Mouse (Mus musculus) B cell, adult 67 days (primary cell): ENCODE data around the gene Olfr965. TPM values are rescaled to one million over a fixed set of nuclear protein-coding genes. Genes with fewer than 3 reads are reported as not detected.

ENCODE experiments used
- total RNA-seq, 2 experiments: library from RNA; stranded (reverse); gene quantifications; 4 replicates each; pipeline ENCODE4 v1.2.4; 2023

Gene Olfr965
- not detected for total RNA-seq

DNA sequence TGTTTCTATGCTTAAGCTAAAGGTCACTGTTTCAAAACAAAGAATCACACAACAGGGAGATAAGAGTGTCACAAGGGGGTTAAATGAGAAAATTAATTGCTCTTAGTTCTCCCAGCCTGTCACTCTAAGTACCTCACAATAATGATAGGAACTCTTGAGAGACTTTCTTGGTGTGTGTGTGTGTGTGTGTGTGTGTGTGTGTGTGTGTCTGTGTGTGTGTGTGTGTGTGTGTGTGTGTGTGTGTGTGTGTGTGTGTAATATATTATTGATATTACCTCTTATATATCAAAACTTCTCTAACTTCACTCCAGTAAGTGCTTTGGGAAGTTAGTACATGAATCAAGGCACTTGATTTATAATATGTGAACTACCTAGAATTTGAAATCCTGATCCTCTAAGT is at the start of gene Olfr965:
Gene Olfr965, plus strand, starts transcription at position 301 of the 400 bp plus-strand sequence.

DNA sequence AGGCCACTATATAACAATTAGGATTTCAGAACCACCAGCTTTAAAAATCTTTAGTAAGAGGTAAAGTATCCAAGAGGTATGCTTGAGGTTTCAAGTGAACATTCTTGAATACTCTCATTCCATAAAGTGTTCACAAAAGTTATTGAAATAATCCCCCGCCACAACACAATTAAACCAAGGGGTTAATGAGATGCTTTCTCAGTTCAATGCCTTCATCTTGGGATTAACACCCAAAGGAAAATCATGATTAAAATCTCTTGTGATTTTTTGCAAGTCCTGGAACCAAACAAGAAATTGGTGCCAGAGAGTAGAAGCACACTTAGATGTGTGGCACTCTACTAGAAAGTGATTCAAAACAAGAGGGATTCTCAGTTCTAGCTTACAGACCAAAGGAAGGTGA is 44.2 kb upstream of the Olfr965 start, which contains the start of gene Olfr963:
Gene Olfr963, plus strand, starts transcription at position 301 of the 400 bp plus-strand sequence.

DNA sequence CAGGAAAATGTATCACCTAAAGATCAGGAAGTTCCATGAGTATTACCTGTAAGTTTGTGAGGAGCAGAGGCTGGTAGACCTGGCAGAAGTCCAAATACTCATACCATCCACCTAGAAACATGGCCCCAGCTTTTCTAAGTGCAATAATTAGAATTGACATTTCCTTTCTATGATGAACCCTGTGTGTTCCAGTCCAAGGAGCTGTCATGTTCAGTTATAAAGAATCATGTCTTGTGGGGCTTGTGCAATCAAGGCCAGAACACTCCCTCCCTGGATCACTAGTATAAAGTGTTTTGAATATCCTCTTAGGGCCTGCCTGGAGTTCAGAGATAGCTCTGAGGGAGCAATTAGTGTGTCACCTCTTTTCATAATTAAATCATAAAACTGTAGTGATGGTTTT is 4.1 kb upstream of the Olfr965 start, which contains the start of gene Olfr149:
Gene Olfr149, minus strand, starts transcription at position 101 of the 400 bp plus-strand sequence.

DNA sequence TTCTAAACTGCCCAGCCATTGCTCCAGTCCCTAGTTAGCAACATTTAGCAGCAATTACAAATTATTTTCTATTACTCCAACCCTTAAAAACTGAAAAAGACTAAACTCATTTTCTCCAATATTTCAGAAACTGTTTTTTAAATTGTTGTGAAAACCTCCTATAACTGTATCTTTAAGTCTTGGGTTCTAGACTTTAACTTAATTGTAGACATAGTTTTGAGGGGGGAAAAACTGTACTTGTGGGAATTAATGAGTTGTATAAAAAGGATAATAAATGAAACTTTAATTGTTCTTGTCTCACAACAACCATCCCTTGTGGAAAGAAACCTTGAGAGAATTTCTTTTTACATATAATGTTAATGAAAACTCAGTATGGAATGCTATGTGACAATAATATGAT is 19.5 kb downstream of the Olfr965 start, which contains the start of gene Olfr150:
Gene Olfr150, plus strand, starts transcription at position 301 of the 400 bp plus-strand sequence.

DNA sequence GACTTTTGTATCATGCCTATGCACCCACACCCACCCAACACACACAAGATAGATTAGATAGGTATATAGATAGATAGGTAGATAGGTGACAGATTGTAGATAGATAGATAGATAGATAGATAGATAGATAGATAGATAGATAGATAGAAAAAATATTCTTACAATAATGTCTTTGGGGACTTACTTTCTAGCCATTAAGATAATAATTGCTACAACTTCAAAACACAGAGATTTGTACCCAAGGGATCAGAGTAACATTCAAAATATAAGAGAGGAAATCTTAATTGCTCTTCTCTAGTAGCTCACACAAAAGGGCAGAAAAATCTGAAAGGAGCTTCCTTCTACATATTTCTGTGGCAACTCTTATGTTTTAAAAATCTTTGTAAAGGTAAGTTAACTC is 34.8 kb downstream of the Olfr965 start, which contains the start of gene Olfr967:
Gene Olfr967, plus strand, starts transcription at position 301 of the 400 bp plus-strand sequence.

Other genes with a start within 250 kb of the Olfr965 start
- not detected for gene Olfr955, start 239.4 kb upstream of the Olfr965 start, total RNA-seq
- gene Olfr44, start 217.4 kb upstream of the Olfr965 start, total RNA-seq = not detected
- gene Olfr957, start 195.5 kb upstream of the Olfr965 start, total RNA-seq = not detected
- gene Olfr958, start 157.3 kb upstream of the Olfr965 start, total RNA-seq = not detected
- gene Olfr959, start 135.8 kb upstream of the Olfr965 start, total RNA-seq = not detected
- gene AW551984, start 107.0 kb upstream of the Olfr965 start, total RNA-seq = not detected
- not detected for gene Olfr148, start 100.7 kb upstream of the Olfr965 start, total RNA-seq
- not detected for gene Olfr960, start 90.0 kb upstream of the Olfr965 start, total RNA-seq
- gene Olfr961, start 66.3 kb upstream of the Olfr965 start, total RNA-seq = not detected
- gene Olfr963, start 44.1 kb upstream of the Olfr965 start, total RNA-seq = not detected
- gene Olfr149, start 4.2 kb upstream of the Olfr965 start, total RNA-seq = not detected
- not detected for gene Olfr150, start 19.6 kb downstream of the Olfr965 start, total RNA-seq
- gene Olfr967, start 34.9 kb downstream of the Olfr965 start, total RNA-seq = not detected
- not detected for gene Olfr968, start 71.9 kb downstream of the Olfr965 start, total RNA-seq
- not detected for gene Olfr969, start 79.6 kb downstream of the Olfr965 start, total RNA-seq
- gene Olfr970, start 97.5 kb downstream of the Olfr965 start, total RNA-seq = not detected
- not detected for gene Olfr971, start 125.5 kb downstream of the Olfr965 start, total RNA-seq
- not detected for gene Olfr972, start 155.1 kb downstream of the Olfr965 start, total RNA-seq
- gene Olfr229, start 196.0 kb downstream of the Olfr965 start, total RNA-seq = not detected
- gene Olfr974, start 226.1 kb downstream of the Olfr965 start, total RNA-seq = not detected
- not detected for gene Olfr975, start 240.7 kb downstream of the Olfr965 start, total RNA-seq
- gene Olfr976, start 249.8 kb downstream of the Olfr965 start, total RNA-seq = not detected